Mouse (Mus musculus): Measurements from ENCODE around the gene Chtop. TPM values are rescaled to one million over a fixed set of nuclear protein-coding genes. Genes with fewer than 3 reads are reported as not detected.

Gene Chtop
- total and polyA plus RNA-seq, 2 experiments from 2014 or later: 85.1 to 117 TPM

GRCm38 (mm10) chr3:90486998-90487397 is 22.3 kb downstream of the Chtop start:
- Histone ChIP-seq H3K4me3 (ENCODE audit: low read depth, low read length) (no peak overlapping the region), H3K27me3 (ENCODE audit: control insufficient read depth, insufficient read depth, low read length) (no peaks in the 10 kb centered on the region), H3K4me1 (ENCODE audit: control insufficient read depth, insufficient read depth) (peaks cover 7% of the 10 kb centered on the region), H3K4me2 (ENCODE audit: low read depth, low read length) (no peak overlapping the region), H3K27ac (ENCODE audit: low read depth) (no peak overlapping the region), H3K36me3 (replicated peaks; ENCODE audit: control insufficient read depth, insufficient read depth, low read length) (peaks cover 67% of the 10 kb centered on the region), H3K9me3 (replicated peaks; ENCODE audit: control insufficient read depth, low read length) (no peaks in the 10 kb centered on the region), H3K9ac (replicated peaks; ENCODE audit: low read depth, low read length) (no peak overlapping the region)
- ATAC-seq (ENCODE audit: insufficient read depth, low read depth) (no peak), DNase-seq (ENCODE audit: low spot score) (no peak)
- 68% methylated on average over 5 of the region's 5 CpGs for WGBS
- TF ChIP-seq CTCF (IDR thresholded peaks at IDR 0.05; ENCODE audit: low read depth): no peak
- TF ChIP-seq EP300 (IDR thresholded peaks at IDR 0.05; ENCODE audit: low read depth): no peak

GRCm38 (mm10) chr3:90475831-90476611 is 33.3 kb downstream of the Chtop start, which contains the start of gene Ilf2:
Gene Ilf2 (plus strand): TSS chr3:90476126.
- Histone ChIP-seq H3K4me3 (ENCODE audit: low read depth, low read length) (peak within 1 kb of the TSS; percentile 73), H3K4me1 (ENCODE audit: control insufficient read depth, insufficient read depth) (0 out of 2 replicates have a peak, but pooled peaks cover 2% of the 10 kb centered on the region)

GRCm38 (mm10) chr3:90475151-90475830 is 34.0 kb downstream of the Chtop start:
- Histone ChIP-seq H3K27ac (ENCODE audit: low read depth) (no peak overlapping the region), H3K27me3 (ENCODE audit: control insufficient read depth, insufficient read depth, low read length) (no peaks in the 10 kb centered on the region), H3K9me3 (replicated peaks; ENCODE audit: control insufficient read depth, low read length) (no peaks in the 10 kb centered on the region), H3K9ac (replicated peaks; ENCODE audit: low read depth, low read length) (no peak overlapping the region), H3K36me3 (replicated peaks; ENCODE audit: control insufficient read depth, insufficient read depth, low read length) (peaks cover 18% of the 10 kb centered on the region; the same call in 1 of the 2 replicates), H3K4me1 (ENCODE audit: control insufficient read depth, insufficient read depth) (0 out of 2 replicates have a peak, but pooled peaks cover 2% of the 10 kb centered on the region), H3K4me3 (ENCODE audit: low read depth, low read length) (peak overlapping the region; percentile 35), H3K4me2 (ENCODE audit: low read depth, low read length) (peak overlapping the region; percentile 57)
- DNase-seq (ENCODE audit: low spot score) (no peak), ATAC-seq (ENCODE audit: insufficient read depth, low read depth) (peak; percentile 7; the same call in 1 of the 2 replicates)
- WGBS: 37% methylated on average over 15 of the region's 16 CpGs
- no peak for TF ChIP-seq EP300 (IDR thresholded peaks at IDR 0.05; ENCODE audit: low read depth)
- no peak for TF ChIP-seq CTCF (IDR thresholded peaks at IDR 0.05; ENCODE audit: low read depth)

More at GRCm38 (mm10) chr3:90475831-90476611, 33.3 kb downstream of the Chtop start, which contains the start of gene Ilf2:
- Histone ChIP-seq H3K9me3 (replicated peaks; ENCODE audit: control insufficient read depth, low read length) (no peaks in the 10 kb centered on the region), H3K27me3 (ENCODE audit: control insufficient read depth, insufficient read depth, low read length) (no peaks in the 10 kb centered on the region), H3K27ac (ENCODE audit: low read depth) (peak within 1 kb of the TSS; percentile 93), H3K4me2 (ENCODE audit: low read depth, low read length) (peak within 1 kb of the TSS; percentile 79), H3K36me3 (replicated peaks; ENCODE audit: control insufficient read depth, insufficient read depth, low read length) (peaks cover 25% of the 10 kb centered on the region), H3K9ac (replicated peaks; ENCODE audit: low read depth, low read length) (peak within 1 kb of the TSS; percentile 87)
- under 1% methylated on average over 45 of the region's 45 CpGs for WGBS
- ATAC-seq (ENCODE audit: insufficient read depth, low read depth) (peak; percentile 99), DNase-seq (ENCODE audit: low spot score) (peak; percentile 98)
- TF ChIP-seq EP300 (IDR thresholded peaks at IDR 0.05; ENCODE audit: low read depth) (peak; percentile 95), CTCF (IDR thresholded peaks at IDR 0.05; ENCODE audit: low read depth) (peak; percentile 41)

GRCm38 (mm10) chr3:90472213-90472612 is 37.1 kb downstream of the Chtop start:
- TF ChIP-seq CTCF (IDR thresholded peaks at IDR 0.05; ENCODE audit: low read depth): peak; percentile 60
- no peak for TF ChIP-seq EP300 (IDR thresholded peaks at IDR 0.05; ENCODE audit: low read depth)
- WGBS: 24% methylated on average over 3 of the region's 3 CpGs
- ATAC-seq (ENCODE audit: insufficient read depth, low read depth): no peak
- Histone ChIP-seq H3K4me2 (ENCODE audit: low read depth, low read length) (no peak overlapping the region), H3K9me3 (replicated peaks; ENCODE audit: control insufficient read depth, low read length) (no peaks in the 10 kb centered on the region), H3K27ac (ENCODE audit: low read depth) (no peak overlapping the region), H3K4me1 (ENCODE audit: control insufficient read depth, insufficient read depth) (0 out of 2 replicates have a peak, but pooled peaks cover 1% of the 10 kb centered on the region), H3K36me3 (replicated peaks; ENCODE audit: control insufficient read depth, insufficient read depth, low read length) (no peaks in the 10 kb centered on the region), H3K9ac (replicated peaks; ENCODE audit: low read depth, low read length) (no peak overlapping the region), H3K4me3 (ENCODE audit: low read depth, low read length) (no peak overlapping the region), H3K27me3 (ENCODE audit: control insufficient read depth, insufficient read depth, low read length) (no peaks in the 10 kb centered on the region)
- DNase-seq (ENCODE audit: low spot score): peak; percentile 60

GRCm38 (mm10) chr3:90467618-90468300 is 41.5 kb downstream of the Chtop start:
- H3K27me3 ChIP-seq (ENCODE audit: control insufficient read depth, insufficient read depth, low read length): peaks cover 17% of the 10 kb centered on the region
- H3K4me3 ChIP-seq (ENCODE audit: low read depth, low read length): no peak overlapping the region
- 89% methylated on average over 10 of the region's 10 CpGs for WGBS
- H3K4me2 ChIP-seq (ENCODE audit: low read depth, low read length): no peak overlapping the region
- H3K4me1 ChIP-seq (ENCODE audit: control insufficient read depth, insufficient read depth): no peaks in the 10 kb centered on the region
- no peak overlapping the region for H3K9ac ChIP-seq (replicated peaks; ENCODE audit: low read depth, low read length)
- H3K36me3 ChIP-seq (replicated peaks; ENCODE audit: control insufficient read depth, insufficient read depth, low read length): no peaks in the 10 kb centered on the region
- no peak overlapping the region for H3K27ac ChIP-seq (ENCODE audit: low read depth)
- TF ChIP-seq CTCF (IDR thresholded peaks at IDR 0.05; ENCODE audit: low read depth) (no peak), EP300 (IDR thresholded peaks at IDR 0.05; ENCODE audit: low read depth) (no peak)
- no peak for DNase-seq (ENCODE audit: low spot score)
- H3K9me3 ChIP-seq (replicated peaks; ENCODE audit: control insufficient read depth, low read length): no peaks in the 10 kb centered on the region
- ATAC-seq (ENCODE audit: insufficient read depth, low read depth): no peak
